Mouse (Mus musculus) CD4-positive helper T cell, adult 2 months (primary cell): ENCODE results near the gene Fsip1.
"Not testable (repeated sequence)": the region's sequence is repeated elsewhere in the genome, so short reads cannot be mapped to it uniquely, and the experiment has no call there.

Experiments used
- DNase-seq: peaks from one replicate; pipeline ENCODE4 v3.0.0-alpha.2; 2012; ENCODE audit warnings: low read depth, missing footprints, low spot score

The Fsip1 gene

GRCm38 (mm10) chr2:118179873-118180585, 76.7 kb downstream of the Fsip1 start:
- DNase-seq = no peak

GRCm38 (mm10) chr2:118179472-118179871, 77.3 kb downstream of the Fsip1 start:
- no peak for DNase-seq

GRCm38 (mm10) chr2:118174558-118175383, 82.0 kb downstream of the Fsip1 start:
- no peak for DNase-seq

GRCm38 (mm10) chr2:118168225-118168624, 88.5 kb downstream of the Fsip1 start:
- DNase-seq = no peak

- no peak for DNase-seq
These were observed 89.0 kb downstream of the Fsip1 start for GRCm38 (mm10) chr2:118167731-118168130.

GRCm38 (mm10) chr2:118165691-118166090, 91.1 kb downstream of the Fsip1 start:
- no peak for DNase-seq

GRCm38 (mm10) chr2:118164137-118164536, 92.6 kb downstream of the Fsip1 start:
- DNase-seq = no peak

- DNase-seq = no peak
These were observed 94.3 kb downstream of the Fsip1 start for GRCm38 (mm10) chr2:118162486-118162885.

- DNase-seq = no peak
These were observed 95.8 kb downstream of the Fsip1 start for GRCm38 (mm10) chr2:118160991-118161390.

GRCm38 (mm10) chr2:118160547-118160946, 96.2 kb downstream of the Fsip1 start:
- no peak for DNase-seq

- no peak for DNase-seq
These were observed 97.6 kb downstream of the Fsip1 start for GRCm38 (mm10) chr2:118159126-118159525.

GRCm38 (mm10) chr2:118158095-118158494, 98.7 kb downstream of the Fsip1 start:
- no peak for DNase-seq

- DNase-seq = no peak
These were observed 106.8 kb downstream of the Fsip1 start for GRCm38 (mm10) chr2:118149855-118150563.

- no peak for DNase-seq
These were observed 108.2 kb downstream of the Fsip1 start for GRCm38 (mm10) chr2:118148321-118149142.

GRCm38 (mm10) chr2:118147749-118148148, 109.0 kb downstream of the Fsip1 start:
- not testable (repeated sequence) for DNase-seq

GRCm38 (mm10) chr2:118141651-118142050, 115.1 kb downstream of the Fsip1 start:
- no peak for DNase-seq

GRCm38 (mm10) chr2:118139261-118139660, 117.5 kb downstream of the Fsip1 start:
- DNase-seq = no peak

GRCm38 (mm10) chr2:118137776-118138175, 119.0 kb downstream of the Fsip1 start:
- no peak for DNase-seq

- DNase-seq = no peak
These were observed 119.7 kb downstream of the Fsip1 start for GRCm38 (mm10) chr2:118137071-118137470.

GRCm38 (mm10) chr2:118128313-118128712, 128.5 kb downstream of the Fsip1 start:
- no peak for DNase-seq
